ENCODE assay signal across 10 mouse cellular contexts in genomic region chr12:108536461-108536860, GRCm38 (mm10). TPM values are rescaled to one million over a fixed set of nuclear protein-coding genes. Genes with fewer than 3 reads are reported as not detected.
DNase-seq lines count a peak whose midpoint lies in the region; ATAC-seq and TF ChIP-seq lines count a peak whose summit lies in the region.
"Had no signal": no experiment of that assay in that cellular context is flagged by ENCODE, and none has a peak within 500 bp of the region (broad histone marks: within the 10 kb centered on the region; RNA-seq: fewer than 3 reads in every experiment).

No protein-coding gene starts in this region.

- peak; percentile 74 for TF ChIP-seq CTCF in lung, embryonic 14.5 days (IDR thresholded peaks at IDR 0.05; ENCODE audit: low read depth)
- peak; percentile 52; the same call in 1 of the 2 replicates for TF ChIP-seq CTCF in bone marrow, adult 2 months (IDR thresholded peaks at IDR 0.05; ENCODE audit: control insufficient read depth, insufficient read depth, low read length)

- H3K4me1 ChIP-seq in lung, embryonic 14.5 days (ENCODE audit: insufficient read depth), result no peaks in the 10 kb centered on the region
- H3K4me1 ChIP-seq in bone marrow, adult 2 months (ENCODE audit: control insufficient read depth, insufficient read depth, low read length), result no peaks in the 10 kb centered on the region
- H3K4me1 ChIP-seq: heart, embryonic 13.5 days had no signal

- no peak overlapping the region for H3K4me2 ChIP-seq in lung, embryonic 14.5 days
- H3K4me2 ChIP-seq: heart, embryonic 13.5 days had no signal

- WGBS in lung, embryonic 14.5 days, result 65% methylated on average over 10 of the region's 10 CpGs
- 72% methylated on average over 10 of the region's 10 CpGs for WGBS in bone marrow, adult 2 months

- H3K27ac ChIP-seq in lung, embryonic 14.5 days (ENCODE audit: low read depth), result no peak overlapping the region
- H3K27ac ChIP-seq in bone marrow, adult 2 months (ENCODE audit: control insufficient read depth, insufficient read depth, low read depth, low read length, poor library complexity), result no peak overlapping the region
- H3K27ac ChIP-seq: heart, embryonic 13.5 days had no signal

- no peak for TF ChIP-seq POLR2A in bone marrow, adult 2 months (IDR thresholded peaks at IDR 0.05; ENCODE audit: borderline replicate concordance, control insufficient read depth, low read depth, low read length)

- ATAC-seq in lung, embryonic 14.5 days (ENCODE audit: insufficient read depth), result no peak

- peak; percentile 36 to 65 for DNase-seq in cerebellum, postnatal 10 days
- DNase-seq in cerebellum, adult 18-20 months, result no peak
- peak; percentile 25 for DNase-seq in lung, embryonic 14.5 days
- no peak for DNase-seq in lung, adult 18-20 months
- DNase-seq in retina, embryonic 14.5 days (ENCODE audit: low spot score), result peak; percentile 59
- DNase-seq in frontal cortex, postnatal 36 days (ENCODE audit: low spot score in 2 of 2), result no peak
- no peak for DNase-seq in urinary bladder, adult 2 months (ENCODE audit: low spot score)

- peaks cover 41% of the 10 kb centered on the region for H3K36me3 ChIP-seq in lung, embryonic 14.5 days (ENCODE audit: insufficient read depth)

- no peak overlapping the region for H3K9ac ChIP-seq in lung, embryonic 14.5 days
- H3K9ac ChIP-seq: heart, embryonic 13.5 days had no signal

- no peak overlapping the region for H3K4me3 ChIP-seq in lung, embryonic 14.5 days (ENCODE audit: low read depth, low read length)
- no peak overlapping the region for H3K4me3 ChIP-seq in bone marrow, adult 2 months (replicated peaks; ENCODE audit: control insufficient read depth, low read depth, low read length)
- H3K4me3 ChIP-seq: heart, embryonic 13.5 days; myocyte had no signal

- no peaks in the 10 kb centered on the region for H3K9me3 ChIP-seq in lung, embryonic 14.5 days (ENCODE audit: low read depth, low read length)
- H3K9me3 ChIP-seq: heart, embryonic 13.5 days had no signal

- H3K27me3 ChIP-seq in lung, embryonic 14.5 days (ENCODE audit: insufficient read depth, low read length), result no peaks in the 10 kb centered on the region
- H3K27me3 ChIP-seq: heart, embryonic 13.5 days had no signal

RNA-seq across cellular contexts. Expression of gene Evl, which starts 18.1 kb away (rescaled TPM):
- 79.2 and 88.7 TPM in 2 replicates for polyA plus RNA-seq in lung, embryonic 14.5 days (2014; fragmentation: Nextera tagmentation; extraction: Ambion mirVana)
- polyA plus RNA-seq in bone marrow, adult 2 months (2011; ENCODE audit: insufficient read depth, insufficient read length, low replicate concordance, missing spikeins), result 45.6 and 80.6 TPM in 2 replicates
- polyA plus RNA-seq in urinary bladder, adult 2 months (2012; rRNA removed), result 42.4 and 43.9 TPM in 2 replicates

Comparison
In these comparisons a context has a peak if more than half of its experiments do, and no peak if none do; other contexts are left out.
1. DNase-seq: peak in cerebellum, postnatal 10 days (2 of 2), lung, embryonic 14.5 days (single experiment) and retina, embryonic 14.5 days (single experiment); none in cerebellum, adult 18-20 months (0 of 2), lung, adult 18-20 months (0 of 2), frontal cortex, postnatal 36 days (0 of 2) and urinary bladder, adult 2 months (single experiment).